Mouse (Mus musculus) CH12.LX (cell line): ENCODE results near the gene Abhd18. TPM values are rescaled to one million over a fixed set of nuclear protein-coding genes. Genes with fewer than 3 reads are reported as not detected.

ENCODE experiments used
- DNase-seq: peaks from one replicate; pipeline ENCODE4 v3.0.0-alpha.2; 2013; ENCODE audit errors: extremely low read depth
- H3K27ac ChIP-seq: 2 replicates; pipeline ENCODE4 v1.5.1; 2012; ENCODE audit warnings: low read depth, mild to moderate bottlenecking, control low read depth, moderate library complexity; ENCODE audit not compliant: insufficient read depth
- H3K27me3 ChIP-seq: replicated peaks from 2 replicates; pipeline ENCODE3; 2012; ENCODE audit warnings: inconsistent platforms
- H3K36me3 ChIP-seq, 2 experiments: replicated peaks in 1 of 2; 2 replicates each; pipeline versions ENCODE3 to v1.6.1; 2012; ENCODE audit warnings: inconsistent platforms in 1 of 2, low read length in 1 of 2, mild to moderate bottlenecking in 1 of 2, mixed read lengths in 1 of 2, moderate library complexity in 1 of 2; ENCODE audit not compliant: control insufficient read depth in 1 of 2, insufficient read depth in 1 of 2
- H3K4me1 ChIP-seq, 2 experiments: 2 replicates each; pipeline ENCODE4 v1.6.1; 2012; ENCODE audit warnings: inconsistent platforms in 1 of 2, moderate library complexity in 1 of 2; ENCODE audit not compliant: insufficient read depth in 2 of 2, control insufficient read depth in 1 of 2
- H3K4me2 ChIP-seq: 2 replicates; pipeline ENCODE4 v1.6.1; 2012; ENCODE audit warnings: low read depth, mild to moderate bottlenecking, control low read depth; ENCODE audit not compliant: poor library complexity, insufficient read depth, severe bottlenecking
- H3K4me3 ChIP-seq, 3 experiments: fragments of 150-350 bp in 1 of 3; sonication (generic) in 1 of 3; replicated peaks in 1 of 3; 2 replicates each; pipeline versions ENCODE3 to v1.5.1; 2011 to 2012; ENCODE audit warnings: low read depth in 2 of 3, low read length in 2 of 3, mild to moderate bottlenecking in 2 of 3, moderate library complexity in 2 of 3, control low read depth in 1 of 3, improper control_type of control experiment in 1 of 3, inconsistent platforms in 1 of 3, mixed read lengths in 1 of 3; ENCODE audit not compliant: poor library complexity in 1 of 3
- H3K79me2 ChIP-seq: replicated peaks from 2 replicates; pipeline ENCODE4 v1.6.1; 2012; ENCODE audit warnings: mild to moderate bottlenecking, moderate library complexity; ENCODE audit not compliant: control insufficient read depth, poor library complexity, insufficient read depth, severe bottlenecking; ENCODE audit errors: extremely low read depth
- H3K9ac ChIP-seq: 2 replicates; pipeline ENCODE4 v1.6.1; 2012; ENCODE audit warnings: low read depth, mild to moderate bottlenecking, control low read depth, moderate library complexity; ENCODE audit not compliant: insufficient read depth
- H3K9me3 ChIP-seq: replicated peaks from 2 replicates; pipeline ENCODE3; 2012; ENCODE audit warnings: low read length, inconsistent platforms, mixed read lengths
- CHD1 ChIP-seq: IDR thresholded peaks from 2 replicates; pipeline ENCODE4 v1.6.1; 2012; ENCODE audit warnings: low read depth, low read length, improper control_type of control experiment, inconsistent platforms
- CHD2 ChIP-seq: IDR thresholded peaks from 2 replicates; pipeline ENCODE4 v1.6.1; 2011; ENCODE audit warnings: low read length, improper control_type of control experiment
- E2F4 ChIP-seq: IDR thresholded peaks from 2 replicates; pipeline ENCODE4 v1.6.1; 2011; ENCODE audit warnings: low read depth, low read length, improper control_type of control experiment; ENCODE audit not compliant: insufficient replicate concordance
- ELF1 ChIP-seq: IDR thresholded peaks from 2 replicates; pipeline ENCODE4 v1.6.1; 2014; ENCODE audit warnings: low read depth, mild to moderate bottlenecking, inconsistent platforms, low read length, improper control_type of control experiment
- EP300 ChIP-seq: IDR thresholded peaks from 2 replicates; pipeline ENCODE4 v1.6.1; 2011; ENCODE audit warnings: low read length, improper control_type of control experiment
- ETS1 ChIP-seq: conservative IDR thresholded peaks from 2 replicates; pipeline ENCODE4 v1.6.1; 2012; ENCODE audit warnings: low read depth, mild to moderate bottlenecking, inconsistent platforms, low read length, improper control_type of control experiment, moderate library complexity
- IRF4 ChIP-seq: IDR thresholded peaks from 2 replicates; pipeline ENCODE4 v1.6.1; 2014; ENCODE audit warnings: low read depth, mild to moderate bottlenecking, inconsistent platforms, low read length, improper control_type of control experiment
- JUN ChIP-seq: IDR thresholded peaks from 2 replicates; pipeline ENCODE4 v1.6.1; 2011; ENCODE audit warnings: low read depth, mild to moderate bottlenecking, low read length, improper control_type of control experiment, moderate library complexity; ENCODE audit not compliant: insufficient read depth
- JUND ChIP-seq: conservative IDR thresholded peaks from 2 replicates; pipeline ENCODE4 v1.6.1; 2011; ENCODE audit warnings: low read depth, low read length, improper control_type of control experiment
- MAX ChIP-seq: IDR thresholded peaks from 2 replicates; pipeline ENCODE4 v1.6.1; 2011; ENCODE audit warnings: low read length, improper control_type of control experiment
- MEF2A ChIP-seq: IDR thresholded peaks from 2 replicates; pipeline ENCODE4 v1.6.1; 2014; ENCODE audit warnings: low read depth, mild to moderate bottlenecking, inconsistent platforms, low read length, improper control_type of control experiment, borderline replicate concordance
- MYC ChIP-seq: IDR thresholded peaks from 2 replicates; pipeline ENCODE4 v1.6.1; 2011; ENCODE audit warnings: low read depth, mild to moderate bottlenecking, improper control_type of control experiment, low read length
- NELFE ChIP-seq: IDR thresholded peaks from 2 replicates; pipeline ENCODE4 v1.6.1; 2011; ENCODE audit warnings: low read depth, low read length, improper control_type of control experiment
- NRF1 ChIP-seq: IDR thresholded peaks from 2 replicates; pipeline ENCODE4 v1.6.1; 2014; ENCODE audit warnings: low read depth, mild to moderate bottlenecking, inconsistent platforms, low read length, improper control_type of control experiment, moderate library complexity
- POLR2A ChIP-seq: IDR thresholded peaks from 2 replicates; pipeline ENCODE4 v1.6.1; 2011; ENCODE audit warnings: low read depth, mild to moderate bottlenecking, improper control_type of control experiment, low read length
- RCOR1 ChIP-seq: conservative IDR thresholded peaks from 2 replicates; pipeline ENCODE4 v1.6.1; 2012; ENCODE audit warnings: low read depth, mild to moderate bottlenecking, inconsistent platforms, low read length, improper control_type of control experiment
- SIN3A ChIP-seq: IDR thresholded peaks from 2 replicates; pipeline ENCODE4 v1.6.1; 2012; ENCODE audit warnings: low read length, improper control_type of control experiment, inconsistent platforms
- TBP ChIP-seq: conservative IDR thresholded peaks from 2 replicates; pipeline ENCODE4 v1.6.1; 2011; ENCODE audit warnings: low read depth, low read length, improper control_type of control experiment
- TCF12 ChIP-seq: IDR thresholded peaks from 2 replicates; pipeline ENCODE4 v1.6.1; 2014; ENCODE audit warnings: low read depth, mild to moderate bottlenecking, inconsistent platforms, low read length, improper control_type of control experiment
- UBTF ChIP-seq: IDR thresholded peaks from 2 replicates; pipeline ENCODE4 v1.6.1; 2012; ENCODE audit warnings: low read depth, mild to moderate bottlenecking, inconsistent platforms, low read length, improper control_type of control experiment, moderate library complexity
- USF2 ChIP-seq: conservative IDR thresholded peaks from 2 replicates; pipeline ENCODE4 v1.6.1; 2011; ENCODE audit warnings: low read depth, low read length, improper control_type of control experiment
- ZC3H11A ChIP-seq: IDR thresholded peaks from 2 replicates; pipeline ENCODE4 v1.6.1; 2012; ENCODE audit warnings: low read depth, mild to moderate bottlenecking, inconsistent platforms, low read length, improper control_type of control experiment
- ZMIZ1 ChIP-seq: IDR thresholded peaks from 2 replicates; pipeline ENCODE4 v1.6.1; 2012; ENCODE audit warnings: low read depth, mild to moderate bottlenecking, inconsistent platforms, low read length, improper control_type of control experiment
- ZNF384 ChIP-seq: IDR thresholded peaks from 2 replicates; pipeline ENCODE4 v1.6.1; 2012; ENCODE audit warnings: low read depth, low read length, improper control_type of control experiment, inconsistent platforms
- dilution Hi-C: fragments of 300-500 bp; cut with MboI; formaldehyde crosslinking; loops from 2 replicates; pipeline ENCODE4 v1.14.3; 2020; ENCODE audit warnings: low sequenced_read_pairs; ENCODE audit not compliant: extremely low pct_unique_long_range_greater_than_20kb, extremely low pct_ligation_motif_present
- in situ Hi-C: fragments of 300-500 bp; cut with MboI; formaldehyde crosslinking; loops from 3 replicates; pipeline ENCODE4 v1.14.3; 2019; ENCODE audit warnings: low sequenced_read_pairs, low pct_ligation_motif_present, low pct_unique_long_range_greater_than_20kb, mixed read lengths
- polyA plus RNA-seq: library from polyadenylated mRNA; unstranded; fragments of >175 nt; gene quantifications from 2 replicates; pipeline ENCODE4 v1.2.1, GENCODE M21; 2012; ENCODE audit warnings: low read depth; ENCODE audit not compliant: insufficient read length
- total RNA-seq, 2 experiments: library from RNA; depleted of rRNA; stranded (reverse); fragments of 300-350 nt in 1 of 2; fragments of >200 nt in 1 of 2; gene quantifications; 2 replicates each; pipeline ENCODE4 v1.2.3; 2012 to 2014

The Abhd18 gene
- total and polyA plus RNA-seq, 3 experiments: 3.7 to 13.4 (median 8.5) TPM

DNA sequence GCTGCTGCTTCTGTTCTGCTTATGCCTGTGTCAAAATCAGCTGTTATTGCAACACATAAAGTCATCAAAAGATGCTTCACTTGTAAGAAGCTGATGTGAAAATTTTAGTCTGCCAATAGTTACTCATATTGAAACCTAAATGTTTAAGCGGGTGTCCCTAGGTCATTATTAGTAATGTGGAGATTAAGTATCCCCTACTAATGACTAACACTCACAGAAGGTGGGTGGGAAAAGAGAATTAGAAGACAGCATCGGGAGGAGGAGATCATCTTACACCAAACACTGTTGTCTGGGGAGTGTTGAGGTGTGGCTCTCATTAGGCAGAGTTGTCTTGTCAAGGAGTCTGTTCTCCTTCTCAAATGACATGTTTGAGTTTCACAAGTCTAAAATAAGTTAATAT is 39.9 kb upstream of the Abhd18 start:
- peak; percentile 11 for DNase-seq
- no peaks in the 10 kb centered on the region for H3K27me3 ChIP-seq
- H3K4me1 ChIP-seq: peaks cover 3 to 38% of the 10 kb centered on the region in 2 experiments; a peak in 3 of 4 replicates
- TF ChIP-seq TCF12 (no peak), EP300 (peak; percentile 54; the same call in 1 of the 2 replicates), E2F4 (no peak), ELF1 (no peak), JUND (peak; percentile 54), JUN (peak; percentile 19; the same call in 1 of the 2 replicates), RCOR1 (no peak), CHD2 (no peak), USF2 (no peak), NRF1 (no peak), IRF4 (peak; percentile 72; the same call in 1 of the 2 replicates), ETS1 (0 out of 2 replicates have a peak, but pooled peaks have one; percentile 16)
- TF ChIP-seq, all 38 proteins: peak for 5
- in situ Hi-C loops: no loop called here
- Histone ChIP-seq H3K36me3 (peaks cover 36 to 61% of the 10 kb centered on the region in 2 experiments), H3K9ac (no peak overlapping the region), H3K4me2 (no peak overlapping the region; the same call in 1 of the 2 replicates), H3K27ac (no peak overlapping the region), H3K9me3 (no peaks in the 10 kb centered on the region), H3K4me3 (no peak overlapping the region), H3K79me2 (peaks cover 27% of the 10 kb centered on the region)
- dilution Hi-C loops: no loop called here

DNA sequence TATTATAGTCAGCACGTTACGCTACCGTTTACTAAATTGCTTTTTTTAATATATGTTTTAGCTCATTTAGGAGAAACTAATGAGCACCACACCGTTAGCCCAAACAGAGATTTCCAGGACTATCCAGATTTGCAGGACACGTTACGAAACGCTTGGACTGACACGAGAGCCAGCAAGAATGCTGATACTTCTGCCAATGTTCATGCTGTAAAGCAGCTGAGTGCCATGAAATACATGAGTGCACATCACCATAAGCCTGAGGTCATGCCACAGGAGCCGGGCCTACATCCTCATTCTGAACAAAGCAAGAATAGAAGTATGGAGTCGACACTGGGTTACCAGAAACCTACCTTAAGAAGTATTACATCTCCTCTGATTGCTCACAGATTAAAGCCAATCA is 38.1 kb upstream of the Abhd18 start:
- H3K79me2 ChIP-seq: peaks cover 18% of the 10 kb centered on the region
- H3K27me3 ChIP-seq: no peaks in the 10 kb centered on the region
- in situ Hi-C loops: no loop called here
- no peak overlapping the region for H3K4me2 ChIP-seq
- no peak overlapping the region for H3K4me3 ChIP-seq
- H3K4me1 ChIP-seq: peaks cover 2 to 25% of the 10 kb centered on the region in 2 experiments; a peak in 2 of 4 replicates
- H3K36me3 ChIP-seq: peaks cover 44 to 68% of the 10 kb centered on the region in 2 experiments
- no peak for TF ChIP-seq MYC
- no peak for TF ChIP-seq CHD1
- no peak for TF ChIP-seq JUN
- TF ChIP-seq RCOR1: no peak
- TF ChIP-seq UBTF: no peak
- no peak for TF ChIP-seq ETS1
- no peak for TF ChIP-seq ELF1
- no peak for TF ChIP-seq TCF12
- TF ChIP-seq SIN3A: no peak
- TF ChIP-seq EP300: no peak
- no peak for TF ChIP-seq POLR2A
- TF ChIP-seq ZNF384: no peak
- TF ChIP-seq MEF2A: no peak
- TF ChIP-seq ZMIZ1: no peak
- TF ChIP-seq TBP: no peak
- TF ChIP-seq IRF4: no peak
- TF ChIP-seq NELFE: no peak
- TF ChIP-seq ZC3H11A: no peak
- no peak for TF ChIP-seq MAX
- TF ChIP-seq, all 38 proteins: peak for 0
- Histone ChIP-seq H3K27ac (no peak overlapping the region), H3K9ac (no peak overlapping the region), H3K9me3 (no peaks in the 10 kb centered on the region)
- dilution Hi-C loops: no loop called here
- DNase-seq: no peak
